Mouse (Mus musculus): ENCODE measurements around the gene Wdr91.

The Wdr91 gene

DNA sequence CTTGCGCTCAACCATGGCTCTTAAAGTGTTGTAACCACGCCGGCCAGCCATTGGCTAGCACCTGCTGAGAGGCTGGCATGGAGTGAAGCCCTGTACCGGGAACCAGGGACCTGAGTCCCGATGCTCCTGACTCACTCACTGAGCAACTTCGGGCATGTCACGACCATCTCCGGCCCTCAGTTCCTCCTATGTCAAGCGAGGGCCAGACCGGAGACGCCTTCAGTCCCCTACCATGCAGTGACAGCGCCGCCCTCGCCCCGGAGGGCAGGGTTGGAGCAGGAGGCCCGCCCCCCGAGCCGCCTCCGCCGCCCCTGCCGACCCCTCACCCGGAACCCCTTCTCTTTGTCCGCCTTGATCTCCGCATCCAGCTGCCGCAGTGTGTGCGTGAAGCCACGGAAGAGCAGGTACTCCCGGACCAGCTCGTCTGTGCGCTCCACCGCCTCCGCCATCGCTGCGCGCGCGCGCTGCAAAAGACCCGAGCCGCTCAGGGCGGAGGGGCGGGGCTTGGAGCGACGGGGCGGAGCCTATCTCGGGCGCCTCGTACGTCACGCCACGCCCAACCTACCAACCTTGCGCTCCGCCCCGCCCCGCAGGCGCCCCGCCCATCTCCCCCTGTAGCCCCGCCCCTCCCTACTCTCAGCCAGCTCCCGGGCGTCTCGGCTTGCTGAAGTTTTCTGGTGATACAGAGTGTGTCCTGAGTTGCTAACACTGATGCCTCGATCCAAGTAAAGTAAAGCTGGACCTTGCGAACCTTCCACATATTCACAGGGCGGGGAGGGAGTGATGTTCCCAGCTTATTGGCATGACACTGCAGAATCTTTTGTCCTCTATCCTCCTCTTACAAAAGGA, at the start of gene Wdr91:
Gene Wdr91 (minus strand): TSS at position 506 of the 849 bp plus-strand sequence.
- peak; percentile 96 for DNase-seq

DNA sequence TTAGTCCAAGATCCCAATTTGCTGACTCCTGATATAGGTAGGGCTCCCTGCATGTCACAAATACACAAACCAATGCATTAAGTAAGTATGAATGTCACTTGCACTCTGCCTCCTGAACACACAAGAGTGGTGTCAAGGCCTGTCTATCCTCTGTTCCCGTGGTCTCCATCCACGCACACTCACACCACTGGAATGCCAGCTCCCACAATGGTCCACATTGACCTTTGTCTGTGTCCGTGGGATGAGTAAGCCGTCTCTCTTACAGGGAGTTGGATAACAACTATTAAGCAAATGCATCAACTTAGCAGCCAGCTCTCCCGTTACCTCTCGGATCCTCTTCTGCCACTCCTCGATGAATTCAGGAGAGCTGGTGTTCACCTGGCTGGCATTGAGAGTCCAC, 48.5 kb upstream of the Wdr91 start:
- no peak for DNase-seq

DNA sequence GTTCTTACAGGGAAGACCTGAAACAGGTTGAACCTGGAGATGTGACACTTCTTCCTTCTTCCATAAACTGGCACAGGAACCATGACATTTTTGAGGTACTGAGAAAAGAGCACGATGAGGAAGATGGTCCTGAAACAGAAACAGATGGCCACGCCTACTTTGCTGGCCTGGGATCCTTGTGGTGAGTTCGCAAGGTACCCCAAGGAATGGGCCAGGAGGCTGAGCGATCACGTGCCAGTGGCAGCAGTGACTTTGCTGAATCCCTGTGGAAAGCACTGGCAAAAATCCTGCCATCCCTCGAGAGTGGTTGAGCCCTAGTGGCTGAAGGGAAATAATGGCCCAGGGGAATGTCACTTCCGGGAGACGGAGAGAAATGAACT, 45.2 kb upstream of the Wdr91 start:
- no peak for DNase-seq

DNA sequence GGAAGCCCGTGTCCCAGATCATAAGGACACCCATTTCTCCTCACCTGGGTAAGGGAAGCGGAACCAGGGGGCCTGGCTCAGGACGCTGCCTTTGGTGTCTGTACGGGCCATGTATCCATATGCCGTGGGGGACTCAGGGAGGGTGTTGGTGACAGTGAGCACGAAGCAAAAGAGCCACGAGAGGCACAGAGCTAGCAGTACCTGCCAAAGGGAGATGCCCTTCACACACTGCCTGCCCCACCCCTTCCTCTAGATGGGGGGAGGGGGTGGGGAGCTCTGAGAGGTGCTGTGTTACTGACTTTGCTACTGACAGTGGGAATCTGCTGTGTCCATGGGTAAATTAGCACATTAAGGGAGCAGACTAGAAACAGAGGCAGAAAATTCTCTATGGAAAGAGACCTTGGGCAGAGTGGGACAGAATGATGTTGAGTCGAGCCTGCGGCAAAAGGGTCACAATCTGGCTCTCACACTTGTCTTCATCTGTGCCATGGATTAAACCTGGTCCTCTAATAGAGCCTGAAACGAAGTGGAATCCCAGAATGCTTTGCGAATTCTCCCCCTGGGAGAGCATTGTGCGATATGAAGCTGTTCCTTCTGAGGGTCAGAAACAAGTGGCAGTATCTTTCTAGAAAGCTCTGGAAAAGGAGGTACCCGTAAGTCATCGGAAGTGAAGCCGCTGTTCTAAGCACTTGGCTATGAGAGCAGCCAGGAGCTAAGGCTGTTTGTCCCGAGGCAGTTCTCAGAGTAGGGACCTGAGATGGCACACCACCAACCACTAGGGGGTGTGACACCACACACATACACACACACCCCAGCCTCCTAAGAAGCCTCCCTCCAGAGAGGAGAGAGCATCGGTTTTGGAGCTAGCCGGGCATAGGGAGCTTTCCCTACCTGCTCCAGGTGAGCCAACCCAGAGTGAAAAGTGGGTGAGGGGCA, 44.5 kb upstream of the Wdr91 start:
- peak; percentile 73 for DNase-seq

DNA sequence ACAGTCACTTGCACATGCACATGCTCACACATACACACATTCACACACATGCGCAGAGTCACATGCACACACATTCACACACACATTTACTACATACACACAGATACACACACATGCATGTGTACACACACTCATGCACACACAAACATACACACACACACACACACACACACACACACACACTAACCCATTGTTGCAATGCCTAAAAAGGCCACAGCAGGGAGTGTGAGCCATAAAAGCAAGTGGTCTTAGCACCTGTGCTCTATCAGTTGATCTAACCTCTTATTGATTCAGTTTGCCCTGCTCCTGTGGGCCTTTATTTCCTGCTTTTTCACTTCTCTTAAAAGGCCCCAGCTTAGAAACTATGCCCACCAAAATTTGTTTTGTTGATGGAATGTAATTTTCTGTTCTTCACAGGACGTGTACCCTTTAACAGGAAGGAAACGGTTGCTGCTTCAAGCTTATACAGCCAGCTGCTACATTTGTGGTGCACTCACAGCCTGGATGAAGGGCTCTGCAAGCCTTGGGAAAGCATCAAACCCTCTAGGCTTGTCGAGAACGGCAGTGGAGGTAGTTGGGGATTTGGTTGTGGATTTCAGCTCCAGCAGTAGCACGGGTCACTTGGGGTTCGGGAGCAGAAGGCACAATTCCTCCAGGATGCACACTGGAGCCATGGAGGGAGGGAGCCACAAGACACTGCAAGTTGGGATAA, 41.4 kb upstream of the Wdr91 start:
- DNase-seq: no peak

DNA sequence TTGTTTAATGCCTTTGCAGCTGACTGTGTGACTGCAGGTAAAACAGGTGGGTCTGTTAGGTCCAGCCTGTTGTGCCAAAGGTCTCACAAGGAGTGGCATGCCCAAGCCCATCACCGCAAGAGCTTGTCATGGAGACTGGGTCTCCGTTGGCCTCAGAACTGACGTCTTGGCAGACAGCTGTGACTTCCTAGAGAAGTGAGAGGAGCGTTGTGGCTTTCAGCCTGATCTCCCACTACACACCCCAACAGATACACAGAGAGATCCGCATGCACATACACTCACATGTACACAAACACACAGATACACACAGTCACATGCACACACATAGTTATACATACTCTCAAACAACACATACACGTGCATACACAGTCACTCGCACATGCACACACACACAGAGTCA, 40.8 kb upstream of the Wdr91 start:
- DNase-seq: no peak

DNA sequence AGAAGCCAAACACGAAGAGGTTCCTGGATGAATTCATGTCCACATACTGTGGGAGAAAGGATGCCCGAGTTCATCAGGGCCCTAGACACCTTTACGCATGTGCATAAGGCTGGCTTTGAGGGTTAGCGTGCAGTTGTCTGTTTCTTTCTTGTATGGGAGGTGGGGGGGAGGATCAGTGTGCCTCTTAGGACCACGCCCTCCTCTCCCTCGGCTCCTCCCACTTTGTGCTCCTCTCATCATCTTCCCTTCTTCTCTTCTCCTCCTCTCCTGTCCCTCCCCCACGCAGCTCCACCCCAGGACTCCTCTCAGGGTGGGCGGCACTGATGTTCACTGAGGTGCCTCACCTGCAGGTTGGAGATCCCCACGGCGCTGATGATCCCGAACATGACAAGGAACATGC, 37.8 kb upstream of the Wdr91 start:
- no peak for DNase-seq

DNA sequence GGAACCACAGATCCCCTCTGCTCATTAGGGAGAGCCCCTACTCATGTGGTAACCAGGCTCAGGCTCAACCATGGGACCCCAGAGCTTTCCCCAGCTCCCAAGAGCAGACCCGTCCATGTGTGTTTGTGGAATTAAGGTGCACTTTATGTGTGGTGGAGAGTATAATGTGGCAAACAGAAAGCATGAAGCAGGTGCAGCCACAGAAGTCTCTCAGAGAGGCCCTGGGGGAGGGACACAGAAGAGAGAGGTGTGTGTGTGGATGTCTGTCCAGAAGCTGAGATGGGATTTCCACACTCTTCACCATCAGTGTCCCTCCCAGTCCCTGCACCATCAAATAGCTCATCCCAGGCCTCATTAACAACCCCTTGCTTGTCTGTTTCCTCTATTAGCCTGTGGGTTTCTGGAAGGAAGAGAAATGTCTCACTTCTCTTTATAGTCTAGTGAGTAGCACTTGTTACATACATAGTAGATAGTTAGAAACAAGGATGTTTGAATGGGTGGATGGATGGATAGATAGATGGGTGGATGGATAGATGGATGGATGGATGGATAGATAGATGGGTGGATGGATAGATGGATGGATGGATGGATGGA, 35.9 kb upstream of the Wdr91 start:
- no peak for DNase-seq

DNA sequence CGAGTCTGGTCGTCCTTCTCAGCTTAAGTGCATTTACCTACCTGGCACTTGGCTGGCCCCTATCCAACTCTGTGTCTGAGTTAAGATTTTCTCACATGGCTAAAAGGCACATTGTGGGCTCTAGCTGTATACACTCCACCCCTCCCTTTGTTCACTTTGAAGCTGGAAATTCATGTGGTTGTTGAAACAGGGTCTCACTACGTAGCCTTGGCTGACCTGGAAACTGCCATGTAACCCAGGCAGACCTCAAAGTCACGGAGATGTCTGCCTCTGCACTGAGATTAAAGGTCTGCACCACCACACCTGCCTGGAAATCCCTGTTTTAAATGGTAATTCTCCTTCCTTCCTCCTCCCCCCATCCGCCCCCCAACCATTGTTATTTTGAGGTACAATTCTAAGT, 32.8 kb upstream of the Wdr91 start:
- DNase-seq: no peak

DNA sequence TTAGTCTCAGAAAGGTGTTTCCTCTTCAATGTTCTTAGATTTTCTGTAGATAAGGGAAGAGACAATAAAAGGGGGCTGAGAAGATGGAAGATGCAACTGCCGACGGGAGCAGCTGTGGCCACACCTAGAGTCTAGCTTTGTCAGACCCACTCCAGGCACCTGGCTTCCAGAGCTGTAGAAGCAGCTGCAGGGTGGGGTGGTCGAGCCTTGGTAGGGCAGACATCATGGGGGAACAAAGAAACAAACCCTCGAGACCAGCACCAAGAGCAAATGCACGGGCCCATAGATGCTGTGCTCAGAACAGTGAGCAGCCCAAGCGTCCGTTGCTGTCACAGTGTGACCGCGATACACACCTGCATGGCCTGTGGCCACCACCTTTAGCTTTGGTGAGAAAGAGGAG, 31.8 kb upstream of the Wdr91 start:
- DNase-seq: no peak

DNA sequence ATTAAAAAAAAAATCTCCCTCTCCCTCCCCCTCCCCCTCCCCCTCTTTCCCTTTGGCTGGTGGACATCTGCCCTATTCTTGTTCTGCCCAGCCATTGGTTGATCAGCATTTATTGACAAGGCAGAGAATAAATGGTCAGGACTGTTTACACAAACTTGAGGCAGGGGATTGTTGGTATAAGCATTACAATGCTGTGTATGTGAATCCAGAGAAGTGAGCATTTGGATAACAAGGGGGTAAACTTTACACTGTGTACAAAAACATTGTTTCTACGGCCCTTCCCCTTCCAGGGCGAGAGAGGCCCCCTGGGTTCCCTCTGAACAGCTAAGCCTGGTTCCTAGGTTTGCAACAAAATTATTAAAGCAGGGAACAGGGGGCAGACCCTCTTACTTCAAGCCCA, 30.8 kb upstream of the Wdr91 start:
- DNase-seq: no peak

DNA sequence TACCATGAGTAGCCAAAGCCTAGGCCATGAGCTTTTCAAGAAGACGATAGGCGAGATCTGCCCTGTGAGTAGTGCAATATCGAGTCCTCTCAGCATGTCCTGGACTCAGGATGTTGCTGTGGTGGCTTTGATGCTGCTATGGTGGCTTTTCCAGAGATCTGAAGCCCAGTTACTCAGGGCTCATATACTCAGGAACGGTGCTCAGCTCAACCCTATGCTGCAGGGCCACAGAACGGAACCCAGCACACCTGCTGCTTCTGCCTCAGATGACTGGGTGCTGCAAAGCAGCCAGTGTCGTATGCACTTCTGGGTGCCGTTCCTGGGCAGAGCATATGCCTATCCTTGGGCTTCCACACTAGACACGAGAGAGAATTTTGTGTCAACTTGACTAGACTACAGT, 28.8 kb upstream of the Wdr91 start:
- no peak for DNase-seq

DNA sequence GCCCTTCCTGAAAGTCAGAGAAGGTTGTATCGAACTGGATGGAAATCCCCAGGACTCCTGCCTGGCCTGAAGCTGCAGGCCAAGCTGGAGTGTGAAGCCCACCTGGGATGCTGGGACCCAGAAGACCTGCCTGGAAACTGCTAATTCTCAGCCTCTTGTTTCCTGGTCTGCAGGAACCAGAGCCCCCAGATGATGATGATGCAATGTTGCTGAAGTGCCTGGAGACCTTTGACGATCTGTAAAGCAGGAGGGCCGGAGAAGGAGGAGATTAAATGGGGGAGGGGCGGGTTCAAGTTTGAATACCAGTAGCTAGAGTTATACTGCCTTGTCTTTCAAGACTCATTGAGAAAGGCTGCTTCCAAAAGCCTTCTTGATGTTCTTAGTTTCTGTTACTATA, 28.3 kb upstream of the Wdr91 start:
- no peak for DNase-seq

DNA sequence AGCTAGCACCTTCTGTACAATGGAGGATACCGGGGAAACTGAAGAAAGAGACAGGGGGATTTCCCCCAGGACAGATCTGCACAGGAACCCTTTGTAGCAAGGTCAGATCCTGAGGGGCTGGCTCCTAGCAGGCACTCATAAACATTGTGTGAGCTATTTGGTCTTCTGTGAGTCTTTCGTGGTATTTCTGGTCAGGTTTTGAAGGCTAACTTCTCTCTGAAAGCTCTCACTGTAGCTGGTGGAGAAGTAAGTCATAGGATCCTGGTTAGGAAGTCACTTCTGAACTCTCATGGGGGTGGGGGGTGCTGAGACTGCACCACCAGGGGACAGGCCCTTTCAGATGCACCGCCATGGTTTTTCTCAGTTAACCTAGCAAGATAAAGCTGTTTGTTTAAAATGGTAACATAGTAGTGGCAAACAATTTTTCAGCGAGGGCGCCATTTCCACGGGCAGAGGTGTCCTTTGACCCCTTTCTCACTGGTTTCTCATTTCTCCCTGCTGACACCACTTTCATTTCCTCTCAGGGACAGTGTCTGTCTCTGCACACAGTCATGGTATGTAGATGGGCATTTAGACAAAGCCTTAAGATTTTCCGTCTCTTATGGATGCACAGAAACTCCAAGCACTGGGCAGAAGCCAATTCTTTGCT, 27.7 kb upstream of the Wdr91 start:
- no peak for DNase-seq

DNA sequence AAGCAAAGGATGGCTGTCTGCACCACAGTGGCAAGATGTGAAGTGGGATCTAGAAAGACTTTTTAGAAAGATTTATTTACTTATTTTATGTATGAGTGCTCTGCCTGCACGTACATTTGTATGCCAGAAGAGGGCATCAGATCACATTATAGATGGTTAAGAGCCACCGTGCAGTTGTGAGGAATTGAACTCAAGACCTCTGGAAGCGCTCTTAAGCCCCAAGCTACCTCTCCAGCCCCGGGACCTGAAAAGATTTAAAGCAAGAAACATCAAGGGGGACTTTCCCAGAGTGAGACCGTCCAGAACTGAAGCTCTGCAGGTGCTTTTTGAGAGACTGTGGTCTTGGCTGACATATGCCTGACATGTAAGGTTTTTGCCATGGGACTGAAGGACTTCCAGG, 26.1 kb upstream of the Wdr91 start:
- DNase-seq: no peak

DNA sequence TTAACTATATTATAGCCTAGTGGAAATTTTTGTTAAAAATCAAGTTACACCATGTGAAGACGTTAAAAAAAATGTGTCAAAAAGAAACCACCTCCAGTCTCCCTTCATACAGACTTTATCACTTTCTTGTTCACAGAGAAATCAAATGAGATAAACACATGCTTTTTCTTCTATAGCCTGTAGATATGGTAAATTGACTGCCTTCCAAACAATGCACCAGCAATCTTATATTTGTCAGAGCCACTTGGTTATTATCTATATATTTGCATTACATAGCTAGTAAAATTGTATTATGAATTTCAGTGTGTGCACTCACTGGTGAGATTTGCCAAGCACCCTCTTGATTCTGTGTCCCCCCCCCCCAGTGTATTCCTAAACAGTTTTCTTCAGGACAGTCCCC, 22.0 kb upstream of the Wdr91 start:
- no peak for DNase-seq

DNA sequence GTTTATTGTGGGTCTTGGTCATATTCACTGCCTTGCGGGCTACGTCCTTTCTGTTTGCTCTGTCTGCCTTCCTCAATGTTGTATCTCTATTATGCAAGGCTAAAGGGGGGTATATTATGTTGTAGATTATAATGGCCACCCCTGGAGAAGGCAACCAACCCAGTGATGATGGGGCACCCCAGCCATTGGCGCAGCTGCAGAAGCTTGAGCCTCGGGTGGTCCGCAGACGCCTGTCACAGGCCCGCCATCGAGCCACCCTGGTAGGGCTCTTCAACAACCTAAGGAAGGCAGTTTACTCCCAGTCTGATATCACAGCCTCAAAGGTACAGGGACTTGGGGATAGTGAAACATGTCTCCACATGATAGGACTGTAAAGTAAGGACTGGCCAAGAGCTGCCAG, 16.9 kb upstream of the Wdr91 start:
- no peak for DNase-seq

DNA sequence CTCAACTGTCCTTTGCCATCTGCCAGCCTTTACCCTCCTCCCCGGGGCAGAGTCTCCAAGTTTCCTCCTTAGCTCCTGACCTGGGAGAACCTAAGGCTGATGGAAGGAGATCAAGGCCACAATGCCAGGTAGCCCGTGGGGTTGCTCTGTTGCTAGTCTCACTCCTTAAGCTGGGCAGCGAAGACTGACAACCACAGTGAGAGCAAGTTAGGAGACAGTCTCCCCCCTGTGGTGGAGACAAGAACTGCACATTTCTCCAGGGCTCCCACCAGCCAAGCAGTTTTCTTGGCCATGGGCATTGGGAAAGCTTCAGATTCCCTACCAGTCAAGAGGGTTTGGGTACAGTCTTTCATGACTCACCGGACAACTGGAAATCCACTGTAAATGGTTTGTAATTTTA, 16.5 kb upstream of the Wdr91 start:
- peak; percentile 79 for DNase-seq

DNA sequence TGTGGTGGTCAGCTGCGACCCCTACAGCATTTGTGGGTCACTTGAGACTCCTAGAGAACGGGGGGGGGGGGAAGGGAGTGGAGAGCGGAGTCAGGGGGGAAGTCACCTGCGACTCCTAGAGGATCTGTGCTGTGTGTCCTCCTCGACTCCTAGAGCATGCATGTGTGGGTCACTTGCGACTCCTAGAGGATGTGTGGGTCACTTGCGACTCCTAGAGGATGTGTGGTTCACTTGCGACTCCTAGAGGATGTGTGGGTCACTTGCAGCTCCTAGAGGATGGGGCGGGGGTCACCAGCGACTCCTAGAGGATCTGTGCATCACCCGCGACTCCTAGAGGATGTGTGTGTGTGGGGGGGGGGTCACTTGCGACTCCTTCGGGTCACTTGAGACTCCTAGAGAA, 11.3 kb upstream of the Wdr91 start:
- DNase-seq: peak; percentile 62

DNA sequence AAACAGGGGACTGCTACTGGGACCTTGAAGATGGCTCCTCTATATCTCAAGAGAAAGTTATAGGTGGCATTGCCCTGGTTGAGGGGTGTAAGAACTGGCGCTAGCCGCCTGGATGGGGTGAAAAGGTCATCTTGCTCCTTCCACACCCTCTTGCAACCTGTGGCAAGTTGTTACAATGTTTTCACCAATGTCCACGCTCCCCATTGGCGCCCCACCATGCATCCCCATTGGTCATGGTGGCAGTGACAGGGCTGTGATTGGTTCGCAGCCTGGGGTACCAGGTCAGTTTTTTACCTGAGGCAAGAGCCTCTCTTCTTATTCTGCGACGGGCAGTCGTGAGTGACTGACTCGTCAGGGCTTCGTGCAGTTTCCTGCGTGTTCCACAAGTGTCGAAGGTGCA, 10.0 kb upstream of the Wdr91 start:
- DNase-seq: no peak

DNA sequence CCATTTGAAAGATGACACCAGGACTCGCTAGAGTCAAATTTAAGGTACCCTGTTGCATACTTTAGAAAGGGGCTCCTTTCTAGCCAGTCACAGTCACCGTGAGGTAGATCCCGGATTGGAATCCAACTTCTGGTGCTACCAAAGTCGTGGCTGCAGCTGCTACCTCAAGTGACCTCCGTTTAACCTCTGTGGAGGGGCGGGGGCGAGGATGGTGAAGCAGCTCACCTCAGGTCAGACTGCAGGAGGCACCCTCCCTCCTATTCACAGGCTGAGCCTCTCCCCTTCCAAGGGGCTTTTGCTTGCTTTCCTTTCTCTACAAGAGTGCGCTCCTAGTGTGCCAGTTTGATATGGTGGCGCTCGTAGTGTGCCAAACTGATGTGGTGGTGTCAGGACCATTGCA, 9.3 kb upstream of the Wdr91 start, which contains the start of gene Stra8:
Gene Stra8 (plus strand): TSS at position 208 of the 400 bp plus-strand sequence.
- DNase-seq: peak; percentile 22

DNA sequence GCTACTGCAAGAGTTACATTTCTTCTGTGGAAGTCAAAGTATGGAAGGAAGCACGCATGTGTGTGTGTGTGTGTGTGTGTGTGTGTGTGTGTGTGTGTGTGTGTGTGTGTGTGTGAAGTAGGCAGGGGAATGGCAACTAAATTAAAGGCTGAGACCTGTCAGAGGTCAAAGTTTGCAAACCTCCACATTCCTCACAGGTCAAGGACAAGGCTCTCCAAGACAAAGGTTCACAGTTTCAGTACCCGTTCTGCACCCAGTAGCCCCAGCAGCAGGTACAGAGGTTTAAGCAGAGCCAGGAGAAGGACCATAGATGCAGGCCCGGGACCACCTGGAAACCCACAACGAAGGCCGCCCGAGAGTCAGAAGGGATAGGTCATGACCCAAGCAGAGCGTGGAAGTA, 8.5 kb upstream of the Wdr91 start:
- DNase-seq: no peak

Measured in embryo, embryonic 11 days (tissue).